Mouse (Mus musculus) lung, postnatal 4 days (tissue): ENCODE results near the gene Cdkn2aip.

Source experiments
- DNase-seq, 2 experiments: peaks; one replicate each; pipeline ENCODE4 v3.0.0; 2021

Gene Cdkn2aip

GRCm38 (mm10) chr8:47713761-47714745, at the start of gene Cdkn2aip:
TSS of gene Cdkn2aip (minus strand) at chr8:47713932.
- DNase-seq, result peak; percentile 97 to 99

DNA sequence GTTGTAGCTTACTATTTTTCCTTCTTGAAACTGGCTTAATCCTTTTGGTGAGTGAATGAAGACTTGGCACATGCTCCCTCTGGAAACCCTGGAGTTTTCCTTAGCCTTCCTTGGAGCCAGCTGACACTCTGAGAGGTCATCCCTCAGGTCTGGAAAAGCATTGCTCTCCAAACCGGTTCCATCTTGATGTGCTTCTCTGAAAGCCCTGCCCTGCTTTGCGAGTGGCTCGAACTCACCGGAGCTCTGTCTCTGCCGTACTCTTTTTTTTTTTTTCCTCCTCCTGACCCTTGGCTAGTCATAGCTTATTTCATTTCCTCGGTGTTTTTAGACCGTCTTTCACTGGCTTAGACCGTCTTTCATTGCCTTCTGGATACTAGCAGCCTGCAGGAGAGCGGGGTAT, 49.5 kb upstream of the Cdkn2aip start:
- DNase-seq, result no peak

DNA sequence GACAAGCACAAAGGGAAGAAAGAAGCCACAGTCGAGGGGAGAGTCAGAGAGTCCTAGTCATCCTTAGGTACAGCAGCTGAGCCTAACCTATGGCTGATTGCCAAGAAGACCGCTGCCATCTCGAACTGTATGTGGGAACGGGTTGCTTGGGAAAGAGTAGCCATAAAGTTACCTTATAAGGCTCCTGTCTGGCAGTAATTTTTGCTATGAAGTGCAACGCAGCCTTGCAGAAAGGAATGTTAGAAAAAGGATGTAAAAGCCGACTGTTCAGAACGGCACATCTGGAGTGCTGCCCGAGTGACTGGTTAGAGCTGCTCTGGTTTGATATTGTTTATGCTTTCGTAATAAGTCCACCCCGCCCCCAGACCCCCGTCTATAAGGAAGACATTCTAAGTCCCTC, 47.0 kb upstream of the Cdkn2aip start:
- no peak for DNase-seq

DNA sequence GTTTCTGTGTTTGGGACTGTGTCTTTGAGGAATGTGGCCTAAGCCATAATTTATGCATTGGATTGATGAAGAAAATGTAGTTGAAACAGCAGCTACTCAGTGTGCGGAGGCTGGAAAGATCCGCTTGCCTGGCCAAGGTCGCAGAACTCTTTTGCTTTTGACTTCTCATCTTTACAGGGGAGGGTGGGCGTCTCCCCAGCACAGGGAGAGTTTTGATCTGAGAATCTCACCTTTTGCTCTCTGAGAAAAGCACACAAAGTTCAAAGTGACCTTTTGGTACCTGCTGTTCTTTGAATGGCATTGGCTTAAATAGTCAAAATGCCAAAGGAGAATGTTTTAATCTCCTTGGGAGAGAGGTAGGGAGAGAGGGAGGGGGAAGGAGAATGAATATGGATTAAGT, 46.5 kb upstream of the Cdkn2aip start:
- no peak for DNase-seq

- DNase-seq, result no peak
Observed at GRCm38 (mm10) chr8:47753121-47753520, 39.4 kb upstream of the Cdkn2aip start.

DNA sequence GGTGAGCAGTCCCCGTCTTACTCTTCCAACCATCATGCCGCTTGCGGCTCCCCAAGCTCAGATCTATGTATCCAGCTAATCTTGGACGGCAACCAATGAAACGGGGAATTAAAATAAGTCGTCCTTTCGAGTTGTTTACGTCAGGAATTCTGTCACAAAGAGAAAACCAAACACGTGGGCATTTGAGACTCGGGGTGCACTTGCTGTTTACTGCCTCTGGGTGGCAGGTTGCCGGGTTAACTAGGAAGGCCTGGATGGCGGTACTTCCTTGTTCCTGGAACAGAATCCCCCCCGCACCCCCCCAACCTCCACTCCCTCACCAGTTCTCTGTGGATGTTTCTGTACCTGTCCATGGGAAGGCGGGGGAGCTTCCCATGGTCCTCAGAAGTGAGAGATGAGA, 36.4 kb upstream of the Cdkn2aip start:
- DNase-seq, result peak in 1 of 2 experiments; percentile 14

- no peak for DNase-seq
Observed at GRCm38 (mm10) chr8:47749491-47749890, 35.8 kb upstream of the Cdkn2aip start.

DNA sequence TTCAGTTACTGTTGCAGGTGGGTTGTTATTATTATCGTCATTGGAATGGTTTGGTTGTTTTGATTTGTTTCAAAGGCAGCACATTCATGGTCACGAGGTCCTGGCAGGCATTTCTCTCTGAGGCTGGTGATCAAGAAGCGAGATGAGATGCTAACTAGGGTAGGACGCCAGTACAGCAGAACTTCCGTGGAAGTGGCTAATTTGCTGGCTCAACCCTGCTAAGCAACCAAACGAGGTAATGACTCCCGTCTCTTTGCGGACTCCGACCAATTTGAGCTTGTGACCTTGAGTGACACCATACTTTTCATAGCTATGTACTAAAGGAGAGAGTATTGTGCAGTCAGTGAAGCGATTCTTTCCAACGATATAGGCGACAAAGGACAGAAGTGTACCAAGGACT, 32.6 kb upstream of the Cdkn2aip start:
- DNase-seq, result no peak

GRCm38 (mm10) chr8:47745848-47746247, 32.1 kb upstream of the Cdkn2aip start:
- DNase-seq, result no peak

GRCm38 (mm10) chr8:47744803-47745202, 31.1 kb upstream of the Cdkn2aip start:
- DNase-seq, result no peak

GRCm38 (mm10) chr8:47743419-47743818, 29.7 kb upstream of the Cdkn2aip start:
- DNase-seq, result peak; percentile 72 to 84

- DNase-seq, result no peak
Observed at GRCm38 (mm10) chr8:47742992-47743391, 29.3 kb upstream of the Cdkn2aip start.

DNA sequence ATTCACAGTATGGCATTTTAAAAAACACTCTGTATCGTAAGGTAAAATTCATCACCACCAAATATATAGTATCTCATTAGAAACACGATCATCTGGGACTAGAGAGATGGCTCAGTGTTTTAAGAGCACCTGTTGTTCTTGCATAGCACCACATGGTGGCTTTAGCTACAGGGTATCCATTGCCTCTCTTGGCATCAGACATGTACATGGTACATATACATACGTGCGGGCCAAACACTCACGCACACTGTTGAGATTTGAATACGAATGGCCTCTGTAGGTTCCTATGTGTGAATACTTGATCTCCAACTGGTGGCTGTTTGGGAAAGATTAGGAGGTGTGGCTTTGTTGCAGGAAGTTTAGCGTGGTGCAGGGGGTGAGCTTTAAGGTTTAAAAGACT, 28.6 kb upstream of the Cdkn2aip start:
- DNase-seq, result no peak

DNA sequence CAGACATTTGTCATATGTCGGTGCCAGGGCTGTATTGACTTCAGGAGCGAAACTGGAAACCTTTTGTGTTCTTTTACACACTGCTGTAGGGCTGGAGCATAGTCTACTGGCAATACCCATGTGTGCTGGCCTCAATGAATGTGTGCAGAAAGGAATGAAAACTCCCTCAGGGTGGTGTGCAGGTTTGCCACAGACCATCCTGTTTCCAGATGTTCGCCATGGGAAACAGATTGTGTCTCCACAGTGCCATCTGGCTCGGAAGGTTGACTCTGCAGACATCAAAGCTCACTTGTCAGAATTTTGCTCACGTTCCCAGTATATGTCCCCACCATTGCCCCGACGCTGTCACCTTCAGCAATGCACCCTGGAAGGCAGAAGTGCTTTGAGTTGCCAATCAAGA, 23.4 kb upstream of the Cdkn2aip start:
- DNase-seq, result no peak

- DNase-seq, result no peak
Observed at GRCm38 (mm10) chr8:47729324-47729723, 15.6 kb upstream of the Cdkn2aip start.

GRCm38 (mm10) chr8:47726945-47727344, 13.2 kb upstream of the Cdkn2aip start:
- no peak for DNase-seq

DNA sequence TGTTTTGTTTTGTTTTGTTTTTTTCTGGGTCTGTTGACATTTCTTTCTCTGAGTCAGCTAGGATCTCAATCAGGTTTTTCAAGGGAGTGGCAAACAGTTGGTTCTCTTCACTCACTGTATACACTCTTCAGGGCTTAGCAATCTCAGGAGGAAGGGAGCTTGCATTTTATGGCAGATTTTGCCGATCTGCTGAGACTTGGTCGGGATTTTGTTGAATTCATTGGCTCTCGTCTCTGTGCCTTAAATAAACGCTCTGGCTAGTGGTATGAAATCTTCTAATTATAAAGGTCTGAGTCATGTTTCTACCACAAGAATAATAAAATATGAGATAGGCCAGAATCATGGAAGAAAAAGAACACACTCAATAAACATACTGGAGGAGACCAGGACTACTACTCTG, 7.9 kb upstream of the Cdkn2aip start:
- no peak for DNase-seq

DNA sequence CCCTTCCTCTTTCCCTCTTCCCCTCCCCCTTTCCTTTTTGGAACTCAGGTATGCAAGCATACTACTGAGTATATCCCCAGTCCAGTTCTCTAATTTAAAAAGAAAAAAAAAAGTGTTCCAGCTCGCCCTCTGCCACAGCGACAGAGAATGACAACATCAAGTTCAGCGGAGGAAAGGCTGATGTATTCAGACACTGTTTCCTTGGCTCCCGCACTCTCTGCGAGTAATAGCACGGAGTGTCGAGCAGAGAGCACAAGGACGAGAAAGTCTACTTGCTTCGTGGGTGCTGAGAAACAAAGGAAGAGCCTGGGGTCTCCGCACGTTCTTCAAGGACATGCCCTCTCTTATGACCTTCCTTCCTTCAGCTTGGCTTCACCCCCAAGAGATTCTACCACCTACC, 4.9 kb upstream of the Cdkn2aip start:
- DNase-seq, result no peak

DNA sequence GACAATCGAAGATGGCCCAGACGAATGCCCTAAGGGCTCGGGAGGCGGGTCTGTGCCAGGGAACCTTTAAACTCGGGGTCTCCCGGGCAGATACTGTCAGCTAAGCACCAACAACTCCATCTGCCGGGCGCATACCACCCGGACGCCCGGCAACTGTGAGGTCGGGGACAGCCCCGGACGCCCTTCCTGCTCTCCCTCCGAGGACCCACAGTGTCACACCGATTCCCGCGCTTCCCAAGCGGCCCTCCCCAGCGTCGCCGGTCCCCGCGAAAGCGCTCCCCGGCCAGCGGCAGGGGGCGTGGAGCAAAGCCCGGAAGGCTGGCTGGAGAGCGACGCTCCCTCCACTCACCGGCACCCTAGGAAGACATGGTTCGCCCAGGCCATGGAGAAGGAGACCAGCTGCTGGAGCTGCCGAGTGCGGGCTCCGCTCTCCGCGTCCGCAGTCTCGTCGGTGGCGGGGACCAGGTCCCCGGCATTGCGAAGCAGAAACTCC, 515 bp downstream of the Cdkn2aip start:
- DNase-seq, result peak in 1 of 2 experiments; percentile 72

DNA sequence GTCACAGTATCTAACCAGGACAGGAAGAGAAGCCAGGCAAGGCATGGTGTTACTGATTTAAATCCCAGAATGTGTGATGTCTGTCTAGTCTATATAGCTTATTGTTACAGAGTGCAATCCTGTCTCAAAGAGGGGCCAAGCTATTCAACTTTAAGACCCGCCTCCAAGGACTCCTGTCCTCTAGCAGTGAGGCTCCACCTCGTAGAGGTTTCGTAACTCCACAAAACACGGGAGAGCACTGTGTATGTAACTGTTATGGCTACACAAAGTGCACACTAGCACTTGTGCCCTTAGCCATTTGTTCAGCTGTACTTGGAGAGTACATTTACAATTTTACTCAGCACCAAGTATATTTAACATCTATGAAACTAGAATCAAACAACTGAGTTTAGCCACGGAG, 5.6 kb downstream of the Cdkn2aip start:
- DNase-seq, result no peak

DNA sequence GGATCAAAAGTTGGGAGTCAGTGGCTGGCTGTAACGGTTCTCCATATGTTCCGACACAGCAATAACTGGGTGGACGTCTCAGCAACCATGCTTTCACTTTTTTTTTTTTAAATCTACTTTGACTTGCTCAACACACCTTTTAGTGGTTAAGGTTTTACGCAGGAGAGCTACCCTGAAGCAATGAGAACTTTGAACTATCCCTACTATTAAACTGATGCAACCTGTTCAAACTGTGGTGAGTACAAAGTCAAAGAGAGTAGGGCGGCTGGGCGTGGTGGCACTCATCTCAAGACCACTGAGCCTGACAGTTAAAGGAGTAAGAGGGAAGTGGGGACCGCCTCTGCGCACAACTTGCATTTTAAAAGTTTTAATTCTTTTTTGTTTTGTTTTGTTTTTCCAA, 7.0 kb downstream of the Cdkn2aip start:
- no peak for DNase-seq

- DNase-seq, result no peak
Observed at GRCm38 (mm10) chr8:47702333-47702732, 11.4 kb downstream of the Cdkn2aip start.

GRCm38 (mm10) chr8:47697696-47698095, 16.0 kb downstream of the Cdkn2aip start:
- DNase-seq, result no peak

DNA sequence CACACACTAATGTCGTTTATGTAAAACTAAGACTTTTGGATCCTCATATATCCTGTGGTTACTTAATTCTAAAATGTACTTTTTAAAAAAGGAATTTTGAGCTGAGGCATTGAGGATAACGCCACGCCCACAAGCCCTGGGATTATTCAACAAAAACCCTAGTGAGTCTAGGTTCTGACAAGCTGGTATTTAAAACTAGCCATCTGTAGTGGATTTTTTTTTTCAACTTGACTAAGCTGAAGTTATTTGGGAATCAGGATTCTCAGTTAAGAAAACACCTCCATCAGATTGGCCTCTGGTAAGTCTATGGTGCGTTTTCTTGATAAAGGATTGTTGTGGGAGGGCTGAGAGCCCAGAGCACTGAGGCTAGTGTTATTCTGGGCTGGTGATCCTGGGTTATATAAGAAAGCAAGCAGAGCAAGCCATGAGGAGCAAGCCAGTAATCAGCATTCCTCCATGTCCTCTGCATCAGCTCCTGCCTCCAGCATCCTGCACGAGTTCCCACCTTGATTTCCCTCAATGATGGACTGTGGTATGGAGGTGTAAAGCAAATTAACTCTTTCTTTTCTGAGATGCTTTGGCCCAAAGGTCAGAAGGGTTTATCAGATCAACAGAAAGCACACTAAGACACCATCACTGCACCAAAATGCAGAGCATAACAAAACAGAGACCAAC, 18.2 kb downstream of the Cdkn2aip start:
- DNase-seq, result no peak
